20 mouse cellular contexts compared by ENCODE assay signal in the genomic region with DNA sequence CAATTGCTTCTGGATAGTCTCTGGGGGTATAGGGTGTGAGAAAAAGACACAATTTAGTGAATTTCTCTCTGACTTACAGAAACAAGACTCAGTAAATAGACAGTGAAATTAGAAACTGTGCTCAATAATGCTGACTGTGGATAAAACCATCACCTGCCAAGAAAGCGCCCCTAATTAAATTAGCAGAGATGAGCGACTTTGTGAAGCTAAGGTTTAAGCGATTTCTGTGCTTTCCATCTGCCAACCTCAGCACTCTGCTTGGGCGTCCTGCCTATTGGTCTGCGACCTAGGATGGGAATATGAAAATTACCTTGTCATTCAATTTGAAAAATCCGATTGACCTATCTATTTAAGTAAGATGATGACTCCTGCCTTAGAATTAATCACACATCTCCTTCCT.
DNase-seq lines count a peak whose midpoint lies in the region; ATAC-seq and TF ChIP-seq lines count a peak whose summit lies in the region.
"Had no signal": no experiment of that assay in that cellular context is flagged by ENCODE, and none has a peak within 500 bp of the region (broad histone marks: within the 10 kb centered on the region; RNA-seq: fewer than 3 reads in every experiment).

No protein-coding gene starts in this region.

- no peak overlapping the region for H3K9ac ChIP-seq in forebrain, embryonic 13.5 days
- H3K9ac ChIP-seq in forebrain, embryonic 11.5 days (ENCODE audit: low read length): no peak overlapping the region
- H3K9ac ChIP-seq in hindbrain, postnatal 0 days (replicated peaks; ENCODE audit: low read length): no peak overlapping the region
- no peak overlapping the region for H3K9ac ChIP-seq in hindbrain, embryonic 14.5 days
- H3K9ac ChIP-seq: forebrain, postnatal 0 days; hindbrain, embryonic 13.5 days; intestine, embryonic 15.5 days had no signal

- no peak for DNase-seq in forebrain, embryonic 11.5 days (ENCODE audit: low spot score)
- peak; percentile 57 for DNase-seq in hindbrain, postnatal 0 days (ENCODE audit: low spot score)
- DNase-seq in hindbrain, embryonic 14.5 days (ENCODE audit: low spot score): no peak
- DNase-seq in brain, embryonic 14.5 days (ENCODE audit: low read depth): peak; percentile 53
- no peak for DNase-seq in natural killer cell, adult 2 months (ENCODE audit: low spot score in 2 of 2)
- DNase-seq: adrenal gland, adult 2 months; adrenal gland, postnatal 14 days; cerebellum, adult 11-12 months; cerebellum, adult 9-11 months; forebrain, postnatal 0 days; gastrocnemius, adult 2 months; gastrocnemius, postnatal 14 days; heart, adult 11 months; kidney, adult 11 months had no signal

- TF ChIP-seq POLR2A in brain, embryonic 14.5 days (IDR thresholded peaks at IDR 0.05; ENCODE audit: borderline replicate concordance, extremely low read depth, insufficient read depth, insufficient read length, poor library complexity, severe bottlenecking): no peak

- no peak overlapping the region for H3K4me3 ChIP-seq in forebrain, embryonic 13.5 days
- no peak overlapping the region for H3K4me3 ChIP-seq in forebrain, embryonic 11.5 days (ENCODE audit: low read depth, low read length)
- H3K4me3 ChIP-seq in hindbrain, postnatal 0 days (ENCODE audit: low read length): no peak overlapping the region
- no peak overlapping the region for H3K4me3 ChIP-seq in hindbrain, embryonic 14.5 days (replicated peaks; ENCODE audit: low read length)
- H3K4me3 ChIP-seq: forebrain, embryonic 10.5 days; gastrocnemius, adult 2 months; hindbrain, embryonic 13.5 days; intestine, embryonic 15.5 days had no signal

- WGBS in forebrain, embryonic 13.5 days: 75% methylated on average over 6 of the region's 6 CpGs
- 90% methylated on average over 6 of the region's 6 CpGs for WGBS in forebrain, embryonic 11.5 days
- 58% methylated on average over 6 of the region's 6 CpGs for WGBS in hindbrain, postnatal 0 days
- WGBS in hindbrain, embryonic 14.5 days: 67% methylated on average over 6 of the region's 6 CpGs

- 0 out of 2 replicates have a peak, but pooled peaks have one; percentile 24 for ATAC-seq in forebrain, embryonic 13.5 days
- ATAC-seq in forebrain, embryonic 11.5 days (replicated peaks; ENCODE audit: low FRiP score): no peak
- ATAC-seq in hindbrain, postnatal 0 days: no peak
- no peak for ATAC-seq in hindbrain, embryonic 14.5 days (ENCODE audit: low FRiP score)
- ATAC-seq: CD4-positive, CD25-positive, alpha-beta regulatory T cell, adult 4 months; forebrain, postnatal 0 days; intestine, embryonic 15.5 days had no signal

- no peak overlapping the region for H3K4me2 ChIP-seq in forebrain, embryonic 13.5 days
- no peak overlapping the region for H3K4me2 ChIP-seq in forebrain, embryonic 11.5 days (ENCODE audit: low read depth, low read length, severe bottlenecking)
- H3K4me2 ChIP-seq in hindbrain, postnatal 0 days (ENCODE audit: low read depth, low read length): no peak overlapping the region
- H3K4me2 ChIP-seq in hindbrain, embryonic 14.5 days (replicated peaks): no peak overlapping the region
- H3K4me2 ChIP-seq: heart, embryonic 11.5 days; hindbrain, embryonic 13.5 days; intestine, embryonic 15.5 days had no signal

- no peak for TF ChIP-seq CTCF in hindbrain, postnatal 0 days (IDR thresholded peaks at IDR 0.05; ENCODE audit: low read depth)
- no peak for TF ChIP-seq CTCF in brain, embryonic 14.5 days (IDR thresholded peaks at IDR 0.05; ENCODE audit: borderline replicate concordance, extremely low read depth, insufficient read depth, insufficient read length)

- H3K9me3 ChIP-seq in forebrain, embryonic 13.5 days (replicated peaks): no peaks in the 10 kb centered on the region
- H3K9me3 ChIP-seq in forebrain, embryonic 11.5 days (ENCODE audit: control insufficient read depth, low read length): no peaks in the 10 kb centered on the region
- H3K9me3 ChIP-seq in hindbrain, postnatal 0 days (ENCODE audit: low read length): no peaks in the 10 kb centered on the region
- no peaks in the 10 kb centered on the region for H3K9me3 ChIP-seq in hindbrain, embryonic 14.5 days (ENCODE audit: control insufficient read depth, low read length)
- H3K9me3 ChIP-seq: forebrain, embryonic 10.5 days; hindbrain, embryonic 13.5 days; intestine, embryonic 15.5 days had no signal

- H3K27ac ChIP-seq in forebrain, embryonic 13.5 days: no peak overlapping the region
- no peak overlapping the region for H3K27ac ChIP-seq in forebrain, embryonic 11.5 days (ENCODE audit: low read depth, low read length)
- H3K27ac ChIP-seq in hindbrain, postnatal 0 days: no peak overlapping the region
- no peak overlapping the region for H3K27ac ChIP-seq in hindbrain, embryonic 14.5 days
- H3K27ac ChIP-seq: forebrain, embryonic 10.5 days; gastrocnemius, adult 2 months; hindbrain, embryonic 13.5 days; intestine, embryonic 15.5 days had no signal

- H3K27me3 ChIP-seq in forebrain, embryonic 13.5 days: no peaks in the 10 kb centered on the region
- H3K27me3 ChIP-seq in forebrain, embryonic 11.5 days (ENCODE audit: control insufficient read depth, insufficient read depth, low read length): no peaks in the 10 kb centered on the region
- no peaks in the 10 kb centered on the region for H3K27me3 ChIP-seq in hindbrain, postnatal 0 days (ENCODE audit: insufficient read depth, low read length)
- H3K27me3 ChIP-seq in hindbrain, embryonic 14.5 days (ENCODE audit: control insufficient read depth, insufficient read depth, low read length): no peaks in the 10 kb centered on the region
- H3K27me3 ChIP-seq: hindbrain, embryonic 13.5 days; intestine, embryonic 15.5 days had no signal

- peaks cover 5% of the 10 kb centered on the region; the same call in 1 of the 2 replicates for H3K4me1 ChIP-seq in forebrain, embryonic 13.5 days
- no peaks in the 10 kb centered on the region for H3K4me1 ChIP-seq in forebrain, embryonic 11.5 days (replicated peaks; ENCODE audit: control insufficient read depth, insufficient read depth, low read length)
- H3K4me1 ChIP-seq in hindbrain, postnatal 0 days (ENCODE audit: insufficient read depth, low read length): no peaks in the 10 kb centered on the region
- no peaks in the 10 kb centered on the region for H3K4me1 ChIP-seq in hindbrain, embryonic 14.5 days (replicated peaks; ENCODE audit: control insufficient read depth, insufficient read depth, low read length)
- H3K4me1 ChIP-seq: forebrain, embryonic 10.5 days; hindbrain, embryonic 13.5 days; intestine, embryonic 15.5 days had no signal

- H3K36me3 ChIP-seq in forebrain, embryonic 13.5 days (ENCODE audit: poor library complexity, severe bottlenecking): no peaks in the 10 kb centered on the region
- H3K36me3 ChIP-seq in forebrain, embryonic 11.5 days (ENCODE audit: control insufficient read depth, insufficient read depth, low read length): no peaks in the 10 kb centered on the region
- no peaks in the 10 kb centered on the region for H3K36me3 ChIP-seq in hindbrain, postnatal 0 days (ENCODE audit: insufficient read depth, low read length)
- no peaks in the 10 kb centered on the region for H3K36me3 ChIP-seq in hindbrain, embryonic 14.5 days (replicated peaks; ENCODE audit: control insufficient read depth, insufficient read depth)
- H3K36me3 ChIP-seq: forebrain, embryonic 10.5 days; hindbrain, embryonic 13.5 days; intestine, embryonic 15.5 days had no signal

Comparison
In these comparisons a context has a peak if more than half of its experiments do, and no peak if none do; other contexts are left out.
1. DNase-seq: peak in hindbrain, postnatal 0 days (single experiment) and brain, embryonic 14.5 days (single experiment); none in forebrain, embryonic 11.5 days (single experiment), hindbrain, embryonic 14.5 days (single experiment) and natural killer cell, adult 2 months (0 of 2).